Mouse (Mus musculus): ENCODE measurements at regions not wholly inside any gene's neighbourhood (a gene's known extent, or its start where the extent isn't known, plus 50 kb on each side); places are given as distances from the start of the nearest gene placed in this dataset.
"Not testable (repeated sequence)": the region's sequence is repeated elsewhere in the genome, so short reads cannot be mapped to it uniquely, and the experiment has no call there.

GRCm38 (mm10) chr8:35083161-35083560 lies 682.4 kb upstream of the Gm19410 start:
- H3K27me3 ChIP-seq (ENCODE audit: control insufficient read depth, insufficient read depth, low read length): no peaks in the 10 kb centered on the region
- ATAC-seq (replicated peaks; ENCODE audit: insufficient number of reproducible peaks, low FRiP score, low TSS enrichment, low read depth): no peak
- no peaks in the 10 kb centered on the region for H3K9me3 ChIP-seq (replicated peaks; ENCODE audit: control insufficient read depth, low read length)

GRCm38 (mm10) chr8:35087070-35087469 lies 678.5 kb upstream of the Gm19410 start:
- H3K36me3 ChIP-seq (replicated peaks; ENCODE audit: control insufficient read depth, insufficient read depth, low read depth, low read length): no peaks in the 10 kb centered on the region
- ATAC-seq (replicated peaks; ENCODE audit: insufficient number of reproducible peaks, low FRiP score, low TSS enrichment, low read depth) (no peak), DNase-seq (ENCODE audit: low spot score) (no peak)
- no peak overlapping the region for H3K27ac ChIP-seq (replicated peaks; ENCODE audit: low read depth, low read length)
- H3K4me3 ChIP-seq (ENCODE audit: low read depth, low read length): no peak overlapping the region
- H3K9me3 ChIP-seq (replicated peaks; ENCODE audit: control insufficient read depth, low read length): no peaks in the 10 kb centered on the region
- H3K4me1 ChIP-seq (ENCODE audit: control insufficient read depth, insufficient read depth, low read length): no peaks in the 10 kb centered on the region
- H3K9ac ChIP-seq (replicated peaks; ENCODE audit: low read length): no peak overlapping the region
- H3K27me3 ChIP-seq (ENCODE audit: control insufficient read depth, insufficient read depth, low read length): no peaks in the 10 kb centered on the region
- H3K4me2 ChIP-seq (ENCODE audit: low read depth, low read length): no peak overlapping the region
- WGBS: 98% methylated on average over 2 of the region's 2 CpGs

More at GRCm38 (mm10) chr8:35083161-35083560, 682.4 kb upstream of the Gm19410 start:
- Histone ChIP-seq H3K27ac (replicated peaks; ENCODE audit: low read depth, low read length) (no peak overlapping the region), H3K4me3 (ENCODE audit: low read depth, low read length) (no peak overlapping the region), H3K4me2 (ENCODE audit: low read depth, low read length) (no peak overlapping the region), H3K9ac (replicated peaks; ENCODE audit: low read length) (no peak overlapping the region), H3K36me3 (replicated peaks; ENCODE audit: control insufficient read depth, insufficient read depth, low read depth, low read length) (no peaks in the 10 kb centered on the region), H3K4me1 (ENCODE audit: control insufficient read depth, insufficient read depth, low read length) (no peaks in the 10 kb centered on the region)
- DNase-seq (ENCODE audit: low spot score): no peak
- 60% methylated on average over 1 of the region's 1 CpGs for WGBS

- no peaks in the 10 kb centered on the region for H3K9me3 ChIP-seq (replicated peaks; ENCODE audit: control insufficient read depth, low read length)
- H3K4me3 ChIP-seq (ENCODE audit: low read depth, low read length): no peak overlapping the region
- ATAC-seq (replicated peaks; ENCODE audit: insufficient number of reproducible peaks, low FRiP score, low TSS enrichment, low read depth) (0 out of 2 replicates have a peak, but pooled peaks have one; percentile 18), DNase-seq (ENCODE audit: low spot score) (no peak)
- H3K9ac ChIP-seq (replicated peaks; ENCODE audit: low read length): no peak overlapping the region
- H3K36me3 ChIP-seq (replicated peaks; ENCODE audit: control insufficient read depth, insufficient read depth, low read depth, low read length): no peaks in the 10 kb centered on the region
- WGBS: 74% methylated on average over 18 of the region's 18 CpGs
- no peak overlapping the region for H3K27ac ChIP-seq (replicated peaks; ENCODE audit: low read depth, low read length)
- no peak overlapping the region for H3K4me2 ChIP-seq (ENCODE audit: low read depth, low read length)
- no peaks in the 10 kb centered on the region for H3K27me3 ChIP-seq (ENCODE audit: control insufficient read depth, insufficient read depth, low read length)
- no peaks in the 10 kb centered on the region for H3K4me1 ChIP-seq (ENCODE audit: control insufficient read depth, insufficient read depth, low read length)
Measured at GRCm38 (mm10) chr8:35088380-35089244, 677.0 kb upstream of the Gm19410 start.

GRCm38 (mm10) chr8:35089519-35089918 lies 676.1 kb upstream of the Gm19410 start:
- Histone ChIP-seq H3K4me1 (ENCODE audit: control insufficient read depth, insufficient read depth, low read length) (no peaks in the 10 kb centered on the region), H3K36me3 (replicated peaks; ENCODE audit: control insufficient read depth, insufficient read depth, low read depth, low read length) (no peaks in the 10 kb centered on the region), H3K4me2 (ENCODE audit: low read depth, low read length) (no peak overlapping the region), H3K9ac (replicated peaks; ENCODE audit: low read length) (no peak overlapping the region), H3K27ac (replicated peaks; ENCODE audit: low read depth, low read length) (no peak overlapping the region), H3K27me3 (ENCODE audit: control insufficient read depth, insufficient read depth, low read length) (no peaks in the 10 kb centered on the region), H3K9me3 (replicated peaks; ENCODE audit: control insufficient read depth, low read length) (no peaks in the 10 kb centered on the region), H3K4me3 (ENCODE audit: low read depth, low read length) (no peak overlapping the region)
- ATAC-seq (replicated peaks; ENCODE audit: insufficient number of reproducible peaks, low FRiP score, low TSS enrichment, low read depth) (no peak), DNase-seq (ENCODE audit: low spot score) (no peak)
- WGBS: 94% methylated on average over 8 of the region's 8 CpGs

- H3K9ac ChIP-seq (replicated peaks; ENCODE audit: low read length): no peak overlapping the region
- DNase-seq (ENCODE audit: low spot score): no peak
- 73% methylated on average over 5 of the region's 5 CpGs for WGBS
- no peaks in the 10 kb centered on the region for H3K4me1 ChIP-seq (ENCODE audit: control insufficient read depth, insufficient read depth, low read length)
- no peak overlapping the region for H3K27ac ChIP-seq (replicated peaks; ENCODE audit: low read depth, low read length)
- no peak overlapping the region for H3K4me3 ChIP-seq (ENCODE audit: low read depth, low read length)
- H3K9me3 ChIP-seq (replicated peaks; ENCODE audit: control insufficient read depth, low read length): no peaks in the 10 kb centered on the region
- no peak for ATAC-seq (replicated peaks; ENCODE audit: insufficient number of reproducible peaks, low FRiP score, low TSS enrichment, low read depth)
- no peaks in the 10 kb centered on the region for H3K36me3 ChIP-seq (replicated peaks; ENCODE audit: control insufficient read depth, insufficient read depth, low read depth, low read length)
- H3K4me2 ChIP-seq (ENCODE audit: low read depth, low read length): no peak overlapping the region
- H3K27me3 ChIP-seq (ENCODE audit: control insufficient read depth, insufficient read depth, low read length): no peaks in the 10 kb centered on the region
Measured at GRCm38 (mm10) chr8:35101701-35102100, 663.9 kb upstream of the Gm19410 start.

- not testable (repeated sequence) for DNase-seq (ENCODE audit: low spot score); H3K27me3 ChIP-seq (ENCODE audit: control insufficient read depth, insufficient read depth, low read length); H3K27ac ChIP-seq (replicated peaks; ENCODE audit: low read depth, low read length); H3K4me3 ChIP-seq (ENCODE audit: low read depth, low read length); H3K4me1 ChIP-seq (ENCODE audit: control insufficient read depth, insufficient read depth, low read length); ATAC-seq (replicated peaks; ENCODE audit: insufficient number of reproducible peaks, low FRiP score, low TSS enrichment, low read depth); H3K9ac ChIP-seq (replicated peaks; ENCODE audit: low read length); H3K9me3 ChIP-seq (replicated peaks; ENCODE audit: control insufficient read depth, low read length); H3K4me2 ChIP-seq (ENCODE audit: low read depth, low read length); H3K36me3 ChIP-seq (replicated peaks; ENCODE audit: control insufficient read depth, insufficient read depth, low read depth, low read length)
- 89% methylated on average over 3 of the region's 3 CpGs for WGBS
Measured at GRCm38 (mm10) chr8:35102102-35102501, 663.5 kb upstream of the Gm19410 start.

- not testable (repeated sequence) for H3K27me3 ChIP-seq (ENCODE audit: control insufficient read depth, insufficient read depth, low read length); H3K36me3 ChIP-seq (replicated peaks; ENCODE audit: control insufficient read depth, insufficient read depth, low read depth, low read length); H3K9ac ChIP-seq (replicated peaks; ENCODE audit: low read length); ATAC-seq (replicated peaks; ENCODE audit: insufficient number of reproducible peaks, low FRiP score, low TSS enrichment, low read depth); H3K4me2 ChIP-seq (ENCODE audit: low read depth, low read length); H3K27ac ChIP-seq (replicated peaks; ENCODE audit: low read depth, low read length); H3K4me1 ChIP-seq (ENCODE audit: control insufficient read depth, insufficient read depth, low read length); DNase-seq (ENCODE audit: low spot score); H3K9me3 ChIP-seq (replicated peaks; ENCODE audit: control insufficient read depth, low read length); H3K4me3 ChIP-seq (ENCODE audit: low read depth, low read length)
Measured at GRCm38 (mm10) chr8:35104465-35104876, 661.1 kb upstream of the Gm19410 start.

GRCm38 (mm10) chr8:35109506-35110217 lies 655.9 kb upstream of the Gm19410 start:
- Histone ChIP-seq H3K27me3 (ENCODE audit: control insufficient read depth, insufficient read depth, low read length) (no peaks in the 10 kb centered on the region), H3K36me3 (replicated peaks; ENCODE audit: control insufficient read depth, insufficient read depth, low read depth, low read length) (no peaks in the 10 kb centered on the region), H3K9ac (replicated peaks; ENCODE audit: low read length) (no peak overlapping the region), H3K4me2 (ENCODE audit: low read depth, low read length) (no peak overlapping the region), H3K4me1 (ENCODE audit: control insufficient read depth, insufficient read depth, low read length) (no peaks in the 10 kb centered on the region), H3K4me3 (ENCODE audit: low read depth, low read length) (no peak overlapping the region), H3K27ac (replicated peaks; ENCODE audit: low read depth, low read length) (no peak overlapping the region), H3K9me3 (replicated peaks; ENCODE audit: control insufficient read depth, low read length) (no peaks in the 10 kb centered on the region)
- ATAC-seq (replicated peaks; ENCODE audit: insufficient number of reproducible peaks, low FRiP score, low TSS enrichment, low read depth) (no peak), DNase-seq (ENCODE audit: low spot score) (no peak)
- 86% methylated on average over 27 of the region's 27 CpGs for WGBS

Data from embryonic facial prominence, embryonic 11.5 days (tissue).